Mouse (Mus musculus) stomach, postnatal 0 days (tissue): ENCODE measurements around the gene Tpk1. TPM values are rescaled to one million over a fixed set of nuclear protein-coding genes. Genes with fewer than 3 reads are reported as not detected.

Experiments used
- ATAC-seq: fragments of 200-750 bp; cut with Nextera tagmentation; 2 replicates; pipeline ENCODE4 v1.8.0; 2017; ENCODE audit not compliant: low FRiP score, low TSS enrichment
- DNase-seq: peaks from one replicate; pipeline ENCODE4 v3.0.0-alpha.2; 2016; ENCODE audit warnings: low spot score
- H3K27ac ChIP-seq: fragments of 300-500 bp; sonication (generic); replicated peaks from 2 replicates; pipeline ENCODE4 v1.5.1; 2014; ENCODE audit warnings: mild to moderate bottlenecking, control low read depth
- H3K27me3 ChIP-seq: fragments of 300-500 bp; sonication (generic); 2 replicates; pipeline ENCODE4 v1.6.1; 2014; ENCODE audit warnings: low read length; ENCODE audit not compliant: control insufficient read depth, insufficient read depth
- H3K36me3 ChIP-seq: fragments of 300-500 bp; sonication (generic); 2 replicates; pipeline ENCODE4 v1.6.1; 2014; ENCODE audit warnings: low read length, mixed read lengths; ENCODE audit not compliant: control insufficient read depth, insufficient read depth
- H3K4me1 ChIP-seq: fragments of 300-500 bp; sonication (generic); replicated peaks from 2 replicates; pipeline ENCODE4 v1.6.1; 2014; ENCODE audit warnings: antibody characterized with exemption; ENCODE audit not compliant: control insufficient read depth, insufficient read depth
- H3K4me2 ChIP-seq: fragments of 300-500 bp; sonication (generic); replicated peaks from 2 replicates; pipeline ENCODE4 v1.6.1; 2014; ENCODE audit warnings: low read depth, mild to moderate bottlenecking, control low read depth, moderate library complexity
- H3K4me3 ChIP-seq: fragments of 300-500 bp; sonication (generic); 2 replicates; pipeline ENCODE4 v1.5.1; 2014; ENCODE audit warnings: low read depth, low read length, control low read depth
- H3K9ac ChIP-seq: fragments of 300-500 bp; sonication (generic); 2 replicates; pipeline ENCODE4 v1.6.1; 2014; ENCODE audit warnings: mild to moderate bottlenecking, low read length, control low read depth, mixed read lengths
- H3K9me3 ChIP-seq: fragments of 300-500 bp; sonication (generic); 2 replicates; pipeline ENCODE4 v1.6.1; 2016; ENCODE audit warnings: low read length; ENCODE audit not compliant: control insufficient read depth
- CTCF ChIP-seq: IDR thresholded peaks from 2 replicates; pipeline ENCODE4 v1.5.1; 2016; ENCODE audit warnings: antibody characterized with exemption, low read depth, mild to moderate bottlenecking, moderate library complexity
- EP300 ChIP-seq: optimal IDR thresholded peaks from 2 replicates; pipeline ENCODE3; 2016; ENCODE audit warnings: antibody characterized with exemption
- WGBS: fragments of 180-500 bp; shearing (Covaris S2); extraction: QIAGEN DNeasy Blood & Tissue Kit; methylation state at CpG from one replicate; pipeline ENCODE4 v1.1.7; 2014; 5-methylcytosine and 5-hydroxymethylcytosine counted together
- polyA plus RNA-seq: library from polyadenylated mRNA; unstranded; fragments of >200 nt; fragmentation: Nextera tagmentation; extraction: Ambion mirVana; gene quantifications from 2 replicates; pipeline ENCODE4 v1.2.1, GENCODE M21; 2015

The Tpk1 gene
- polyA plus RNA-seq, 1 experiment from 2014 or later = 21.4 TPM

DNA sequence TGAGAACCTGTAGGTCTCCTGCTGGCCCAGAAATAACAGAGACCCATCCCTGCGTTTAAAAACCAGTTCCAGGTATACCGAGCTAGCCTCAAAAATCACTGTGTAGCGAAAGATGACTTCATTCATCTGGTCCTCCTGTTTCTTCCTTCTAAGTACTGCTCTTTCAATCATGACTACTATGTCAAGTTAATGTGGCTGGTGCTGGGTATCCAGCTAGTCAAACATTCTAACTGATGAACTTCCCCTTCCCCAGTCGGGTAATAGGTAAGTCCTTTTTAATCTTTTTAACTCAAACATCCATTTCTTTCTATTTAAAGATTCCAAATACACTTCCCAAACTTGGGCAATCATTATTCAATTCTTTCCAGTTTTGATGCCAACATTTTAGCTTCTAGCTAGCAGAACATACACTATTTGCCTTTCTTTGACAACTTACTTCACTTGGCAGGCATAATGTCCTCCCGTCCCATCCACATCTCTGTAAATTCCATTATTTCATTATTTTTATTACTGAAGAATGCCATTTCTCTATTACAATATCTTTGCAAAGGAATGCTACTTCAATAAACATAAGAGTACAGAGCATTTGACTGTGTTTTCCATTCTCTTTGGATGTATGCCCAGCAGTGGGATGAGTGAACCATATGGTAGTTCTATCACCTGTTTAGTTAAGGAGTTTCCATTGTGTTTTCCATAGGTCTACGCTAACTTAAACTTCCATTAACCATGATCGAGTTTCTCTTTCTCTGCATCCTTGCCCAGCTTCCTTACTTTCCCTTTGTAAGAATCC is 728 bp upstream of the Tpk1 start:
- no peak overlapping the region; the same call in 1 of the 2 replicates for H3K9ac ChIP-seq
- TF ChIP-seq CTCF (no peak), EP300 (no peak)
- peak overlapping the region; percentile 68 for H3K4me2 ChIP-seq
- H3K27ac ChIP-seq = peak overlapping the region; percentile 97
- H3K9me3 ChIP-seq = no peaks in the 10 kb centered on the region
- no peak for ATAC-seq
- no peaks in the 10 kb centered on the region for H3K4me1 ChIP-seq
- peak overlapping the region; percentile 67 for H3K4me3 ChIP-seq
- WGBS = 65% methylated on average over 7 of the region's 7 CpGs
- H3K36me3 ChIP-seq = no peaks in the 10 kb centered on the region
- DNase-seq = no peak
- no peaks in the 10 kb centered on the region for H3K27me3 ChIP-seq

GRCm38 (mm10) chr6:43661822-43662221 is 4.3 kb downstream of the Tpk1 start:
- WGBS = 84% methylated on average over 2 of the region's 2 CpGs
- no peaks in the 10 kb centered on the region for H3K9me3 ChIP-seq
- no peaks in the 10 kb centered on the region for H3K4me1 ChIP-seq
- H3K27ac ChIP-seq = no peak overlapping the region
- H3K4me3 ChIP-seq = no peak overlapping the region
- no peak for TF ChIP-seq EP300
- TF ChIP-seq CTCF = no peak
- no peak for ATAC-seq
- no peak for DNase-seq
- H3K4me2 ChIP-seq = no peak overlapping the region
- no peaks in the 10 kb centered on the region for H3K36me3 ChIP-seq
- no peak overlapping the region for H3K9ac ChIP-seq
- no peaks in the 10 kb centered on the region for H3K27me3 ChIP-seq

DNA sequence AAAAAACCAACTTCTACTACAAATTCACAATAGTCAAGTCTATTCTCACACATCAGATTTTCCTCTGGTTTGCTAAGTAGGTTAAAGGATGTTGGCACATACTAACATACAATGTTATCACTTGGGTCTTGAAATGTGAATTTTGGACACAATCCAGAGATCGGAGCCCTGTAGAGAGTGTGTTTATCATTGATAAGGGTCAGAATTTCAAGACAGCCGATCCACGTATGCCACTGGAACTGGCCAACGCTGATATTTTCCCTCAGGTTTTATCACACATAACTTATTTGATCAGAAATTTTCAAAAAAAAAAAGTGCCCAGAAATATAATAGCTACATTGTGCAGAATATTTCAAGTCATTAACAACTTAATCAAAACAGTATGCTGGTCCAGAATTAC is 7.8 kb downstream of the Tpk1 start:
- TF ChIP-seq EP300 (no peak), CTCF (no peak)
- Histone ChIP-seq H3K27me3 (no peaks in the 10 kb centered on the region), H3K36me3 (no peaks in the 10 kb centered on the region), H3K4me2 (no peak overlapping the region), H3K9me3 (no peaks in the 10 kb centered on the region), H3K27ac (no peak overlapping the region), H3K4me3 (no peak overlapping the region), H3K4me1 (no peaks in the 10 kb centered on the region), H3K9ac (no peak overlapping the region)
- WGBS = 59% methylated on average over 4 of the region's 4 CpGs
- DNase-seq (no peak), ATAC-seq (peak; percentile 86)

DNA sequence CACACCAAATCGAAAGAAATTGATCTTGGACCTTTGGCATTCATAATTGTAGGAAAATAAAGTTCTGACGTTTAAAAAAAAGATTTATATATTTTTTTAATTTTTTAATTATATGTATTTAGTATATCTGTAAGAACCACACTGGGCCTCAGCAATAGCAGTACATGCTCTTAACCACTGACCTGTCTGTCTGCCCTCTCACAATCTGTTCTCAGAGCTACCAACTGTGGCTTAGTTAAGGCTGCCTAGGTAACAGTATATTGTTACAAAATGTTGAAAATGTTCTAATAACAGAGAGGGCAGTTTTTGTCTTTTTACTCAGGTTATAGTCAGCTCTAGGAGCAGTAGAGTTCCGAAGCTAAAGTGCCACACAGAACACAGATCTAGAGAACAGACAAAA is 8.2 kb downstream of the Tpk1 start:
- DNase-seq (no peak), ATAC-seq (no peak)
- TF ChIP-seq EP300 = no peak
- no peak for TF ChIP-seq CTCF
- Histone ChIP-seq H3K4me1 (no peaks in the 10 kb centered on the region), H3K9me3 (no peaks in the 10 kb centered on the region), H3K9ac (no peak overlapping the region), H3K4me3 (no peak overlapping the region), H3K36me3 (no peaks in the 10 kb centered on the region), H3K27ac (no peak overlapping the region), H3K4me2 (no peak overlapping the region), H3K27me3 (no peaks in the 10 kb centered on the region)
- WGBS = 81% methylated on average over 3 of the region's 3 CpGs

DNA sequence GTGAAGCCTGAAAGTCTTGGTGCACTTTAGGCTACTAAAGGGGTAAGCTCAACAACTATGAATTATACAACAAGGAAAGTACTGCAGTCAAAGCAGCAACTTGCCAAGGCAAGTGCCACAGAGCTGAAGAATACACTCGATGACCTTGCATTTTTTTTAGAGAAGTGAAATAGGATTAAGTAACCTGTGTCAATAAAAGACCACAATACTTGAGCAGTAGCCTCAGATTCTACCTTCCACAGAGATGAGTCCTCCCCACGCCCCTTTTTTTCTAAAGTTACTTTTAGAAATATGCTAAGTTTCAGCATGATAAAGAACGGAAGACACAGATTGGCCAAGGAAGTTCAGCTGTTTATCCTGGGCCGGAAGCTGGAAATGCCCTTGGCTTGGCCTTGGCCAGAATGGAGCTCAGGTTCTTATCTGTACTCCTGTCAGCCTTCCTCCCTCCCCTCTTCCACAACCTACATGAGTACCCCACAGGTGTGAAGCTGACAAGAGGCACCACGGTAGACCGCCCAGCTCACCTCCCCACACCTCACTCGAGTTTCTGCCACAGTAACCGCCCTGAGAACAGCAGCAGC is 11.1 kb downstream of the Tpk1 start:
- Histone ChIP-seq H3K4me3 (no peak overlapping the region), H3K9me3 (no peaks in the 10 kb centered on the region), H3K36me3 (no peaks in the 10 kb centered on the region), H3K9ac (no peak overlapping the region), H3K27ac (no peak overlapping the region), H3K27me3 (no peaks in the 10 kb centered on the region), H3K4me1 (no peaks in the 10 kb centered on the region), H3K4me2 (no peak overlapping the region)
- no peak for DNase-seq
- no peak for ATAC-seq
- WGBS = 64% methylated on average over 8 of the region's 8 CpGs
- TF ChIP-seq EP300 = no peak
- TF ChIP-seq CTCF = no peak

DNA sequence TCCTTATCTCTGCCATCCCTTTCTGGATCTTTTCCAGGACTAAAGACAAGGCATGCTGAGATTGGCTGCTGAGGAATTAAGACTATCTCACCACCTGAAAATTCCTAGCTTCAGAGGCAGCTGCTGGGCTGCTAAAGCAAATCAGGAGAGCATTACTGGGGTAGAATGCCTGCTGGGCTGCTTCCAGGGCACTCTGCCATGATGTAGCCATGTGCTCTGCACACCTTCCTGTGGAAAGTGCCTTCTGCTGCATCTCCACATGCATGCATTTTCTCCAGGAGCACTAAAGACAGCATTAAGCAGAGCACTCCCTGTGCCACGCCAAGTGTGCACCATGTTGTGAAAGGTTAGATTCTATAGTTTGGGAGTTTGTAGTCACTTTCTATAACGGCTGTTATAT is 16.6 kb downstream of the Tpk1 start:
- no peaks in the 10 kb centered on the region for H3K4me1 ChIP-seq
- no peaks in the 10 kb centered on the region for H3K9me3 ChIP-seq
- no peaks in the 10 kb centered on the region for H3K36me3 ChIP-seq
- DNase-seq = no peak
- no peaks in the 10 kb centered on the region for H3K27me3 ChIP-seq
- H3K4me2 ChIP-seq = no peak overlapping the region
- no peak overlapping the region for H3K9ac ChIP-seq
- TF ChIP-seq EP300 (no peak), CTCF (no peak)
- ATAC-seq = no peak
- no peak overlapping the region for H3K4me3 ChIP-seq
- H3K27ac ChIP-seq = no peak overlapping the region
- 86% methylated on average over 2 of the region's 2 CpGs for WGBS
